Comparison of ENCODE assay signal across 11 mouse cellular contexts in the genomic region with DNA sequence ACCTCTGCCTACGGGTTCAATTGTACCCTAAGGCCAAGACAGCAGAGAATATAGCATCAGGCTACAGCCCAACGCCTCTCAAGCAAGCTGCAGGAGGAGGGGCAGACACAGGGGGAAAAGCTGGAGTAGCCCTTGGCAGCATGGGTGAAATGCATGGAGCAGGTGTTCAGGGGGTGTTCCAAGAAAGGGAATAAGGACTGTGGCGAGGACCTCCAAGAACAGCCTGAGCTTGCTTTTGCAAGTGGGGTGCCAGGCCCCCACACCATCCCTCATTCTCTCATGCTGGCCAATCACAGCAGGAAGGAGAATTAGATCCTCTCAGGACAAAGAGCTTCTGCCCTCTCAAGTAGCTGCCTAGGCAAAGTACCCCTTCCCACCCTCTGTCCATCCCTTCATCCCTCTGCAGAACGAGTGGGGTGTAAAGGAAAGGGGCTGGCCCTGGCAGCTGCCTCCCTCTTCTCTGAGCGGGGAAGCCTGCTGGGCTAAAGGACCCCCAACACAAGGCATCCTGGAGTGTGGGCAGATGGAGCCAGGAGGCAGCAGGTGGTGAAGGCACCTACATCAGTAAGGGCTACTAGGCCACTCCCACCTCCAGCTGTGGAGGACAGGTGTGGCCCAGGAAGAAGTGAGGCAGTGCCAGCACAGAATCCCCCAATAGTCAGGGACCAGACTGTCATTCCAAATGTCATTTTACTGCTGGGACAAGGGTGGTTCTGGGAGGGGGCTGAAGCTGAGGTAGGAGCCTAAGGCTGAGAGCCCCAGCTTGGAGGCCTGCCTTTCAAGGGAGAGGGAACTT. TPM values are rescaled to one million over a fixed set of nuclear protein-coding genes. Genes with fewer than 3 reads are reported as not detected.
DNase-seq lines count a peak whose midpoint lies in the region; ATAC-seq and TF ChIP-seq lines count a peak whose summit lies in the region.
"Had no signal": no experiment of that assay in that cellular context is flagged by ENCODE, and none has a peak within 500 bp of the region (broad histone marks: within the 10 kb centered on the region; RNA-seq: fewer than 3 reads in every experiment).

No protein-coding gene starts in this region.

- H3K4me3 ChIP-seq in gastrocnemius, adult 2 months = no peak overlapping the region
- no peak overlapping the region for H3K4me3 ChIP-seq in hindbrain, embryonic 13.5 days
- H3K4me3 ChIP-seq in midbrain, postnatal 0 days (ENCODE audit: low read depth, low read length) = no peak overlapping the region

- no peaks in the 10 kb centered on the region for H3K9me3 ChIP-seq in hindbrain, embryonic 13.5 days
- H3K9me3 ChIP-seq in midbrain, postnatal 0 days (ENCODE audit: low read length) = no peaks in the 10 kb centered on the region

- no peak for ATAC-seq in hindbrain, embryonic 13.5 days (ENCODE audit: low FRiP score)
- ATAC-seq in midbrain, postnatal 0 days (ENCODE audit: low FRiP score) = no peak

- peaks cover 50% of the 10 kb centered on the region for H3K36me3 ChIP-seq in hindbrain, embryonic 13.5 days
- peaks cover 39% of the 10 kb centered on the region for H3K36me3 ChIP-seq in midbrain, postnatal 0 days (ENCODE audit: insufficient read depth, low read length)

- peak; percentile 7 for DNase-seq in gastrocnemius, adult 2 months
- DNase-seq in gastrocnemius, postnatal 36 days = no peak
- peak; percentile 21 to 35 for DNase-seq in right cerebral cortex, postnatal 10 days (ENCODE audit: low spot score in 2 of 2)
- no peak for DNase-seq in right cerebral cortex, postnatal 4 days
- DNase-seq in midbrain, postnatal 0 days (ENCODE audit: low spot score) = peak; percentile 66
- no peak for DNase-seq in urinary bladder, adult 2 months (ENCODE audit: low spot score)
- no peak for DNase-seq in heart, postnatal 36 days
- DNase-seq: kidney, adult 8-10 months; thymus, postnatal 36 days had no signal

- WGBS in hindbrain, embryonic 13.5 days = 50% methylated on average over 5 of the region's 5 CpGs
- 36% methylated on average over 5 of the region's 5 CpGs for whole genome bisulfite sequencing in midbrain, postnatal 0 days

- peak overlapping the region; percentile 26; the same call in 1 of the 2 replicates for H3K9ac ChIP-seq in hindbrain, embryonic 13.5 days
- H3K9ac ChIP-seq in midbrain, postnatal 0 days (replicated peaks; ENCODE audit: low read length, poor library complexity, severe bottlenecking) = no peak overlapping the region

- H3K4me2 ChIP-seq in hindbrain, embryonic 13.5 days = no peak overlapping the region
- no peak overlapping the region for H3K4me2 ChIP-seq in midbrain, postnatal 0 days (ENCODE audit: low read depth, low read length, poor library complexity, severe bottlenecking)

- H3K4me1 ChIP-seq in hindbrain, embryonic 13.5 days (replicated peaks) = peaks cover 43% of the 10 kb centered on the region
- H3K4me1 ChIP-seq in midbrain, postnatal 0 days (ENCODE audit: insufficient read depth, low read length) = peaks cover 6% of the 10 kb centered on the region; the same call in 1 of the 2 replicates

- no peak overlapping the region for H3K27ac ChIP-seq in gastrocnemius, adult 2 months
- peak overlapping the region; percentile 48 for H3K27ac ChIP-seq in hindbrain, embryonic 13.5 days
- no peak overlapping the region for H3K27ac ChIP-seq in midbrain, postnatal 0 days (ENCODE audit: low read depth, low read length)

- intact Hi-C loops in gastrocnemius, adult 2 months (cut with DNase I) = no loop called here
- intact Hi-C loops in gastrocnemius, postnatal 36 days (cut with DNase I) = no loop called here
- intact Hi-C loops in heart, postnatal 36 days (cut with DNase I) = no loop called here

- no peak for TF ChIP-seq CTCF in gastrocnemius, adult 2 months (IDR thresholded peaks at IDR 0.05)
- TF ChIP-seq CTCF in midbrain, postnatal 0 days (IDR thresholded peaks at IDR 0.05) = no peak

- H3K27me3 ChIP-seq in hindbrain, embryonic 13.5 days = no peaks in the 10 kb centered on the region
- H3K27me3 ChIP-seq in midbrain, postnatal 0 days (ENCODE audit: insufficient read depth, low read length) = no peaks in the 10 kb centered on the region

RNA-seq across cellular contexts. Expression of gene Plxnb2, which starts 3.8 kb away (rescaled TPM):
- 1 to 10 TPM; 8.3 to 8.7 TPM for total RNA-seq in gastrocnemius, adult 2 months (2021)
- 1 to 10 TPM; 8.9 to 9.6 TPM for total RNA-seq in gastrocnemius, postnatal 36 days (2021)
- 99.2 and 104 TPM in 2 replicates for polyA plus RNA-seq in hindbrain, embryonic 13.5 days (2015; fragmentation: Nextera tagmentation; extraction: Ambion mirVana)
- 153 and 199 TPM in 2 replicates for total RNA-seq in midbrain, postnatal 0 days (2014; rRNA removed)
- 46.8 and 50.4 TPM in 2 replicates for polyA plus RNA-seq in midbrain, postnatal 0 days (2015; fragmentation: Nextera tagmentation; extraction: Ambion mirVana)
- 171 and 187 TPM in 2 replicates for polyA plus RNA-seq in urinary bladder, adult 2 months (2012; rRNA removed)
- total RNA-seq in heart, postnatal 36 days (2021) = 100 to 1,000 TPM in 1 of 2 experiments, 10 to 100 TPM in 1; 92.4 to 100 TPM

RNA-seq across cellular contexts. Expression of gene Dennd6b, which starts 12.0 kb away (rescaled TPM):
- total RNA-seq in gastrocnemius, adult 2 months (2021) = 10 to 100 TPM in 1 of 2 experiments, 1 to 10 TPM in 1; 8.9 to 10.9 TPM
- total RNA-seq in gastrocnemius, postnatal 36 days (2021) = 1 to 10 TPM; 7.6 to 9.0 TPM
- polyA plus RNA-seq in hindbrain, embryonic 13.5 days (2015; fragmentation: Nextera tagmentation; extraction: Ambion mirVana) = 75.1 and 86.5 TPM in 2 replicates
- total RNA-seq in midbrain, postnatal 0 days (2014; rRNA removed) = 98.8 and 115 TPM in 2 replicates
- 88.2 and 88.3 TPM in 2 replicates for polyA plus RNA-seq in midbrain, postnatal 0 days (2015; fragmentation: Nextera tagmentation; extraction: Ambion mirVana)
- 16.0 and 23.8 TPM in 2 replicates for polyA plus RNA-seq in urinary bladder, adult 2 months (2012; rRNA removed)
- 10 to 100 TPM in 1 of 2 experiments, 1 to 10 TPM in 1; 8.9 to 10.5 TPM for total RNA-seq in heart, postnatal 36 days (2021)

RNA-seq across cellular contexts. Expression of gene Ppp6r2, which starts 27.0 kb away (rescaled TPM):
- total RNA-seq in gastrocnemius, adult 2 months (2021) = 10 to 100 TPM; 90.7 to 94.1 TPM
- total RNA-seq in gastrocnemius, postnatal 36 days (2021) = 10 to 100 TPM; 81.0 to 85.9 TPM
- 82.8 and 87.3 TPM in 2 replicates for polyA plus RNA-seq in hindbrain, embryonic 13.5 days (2015; fragmentation: Nextera tagmentation; extraction: Ambion mirVana)
- total RNA-seq in midbrain, postnatal 0 days (2014; rRNA removed) = 225 and 315 TPM in 2 replicates
- polyA plus RNA-seq in midbrain, postnatal 0 days (2015; fragmentation: Nextera tagmentation; extraction: Ambion mirVana) = 76.5 and 87.1 TPM in 2 replicates
- 29.1 and 41.4 TPM in 2 replicates for polyA plus RNA-seq in urinary bladder, adult 2 months (2012; rRNA removed)
- total RNA-seq in heart, postnatal 36 days (2021) = 10 to 100 TPM; 70.5 to 72.5 TPM

RNA-seq across cellular contexts. Expression of gene Mapk11, which starts 34.9 kb away (rescaled TPM):
- 1 to 10 TPM; 1.0 to 1.1 TPM for total RNA-seq in gastrocnemius, adult 2 months (2021)
- total RNA-seq in gastrocnemius, postnatal 36 days (2021) = 1 to 10 TPM in 1 of 2 experiments, under 1 TPM in 1; 0.79 to 1.1 TPM
- polyA plus RNA-seq in hindbrain, embryonic 13.5 days (2015; fragmentation: Nextera tagmentation; extraction: Ambion mirVana) = 36.1 and 36.5 TPM in 2 replicates
- total RNA-seq in midbrain, postnatal 0 days (2014; rRNA removed) = 26.9 and 34.8 TPM in 2 replicates
- polyA plus RNA-seq in midbrain, postnatal 0 days (2015; fragmentation: Nextera tagmentation; extraction: Ambion mirVana) = 18.9 and 19.3 TPM in 2 replicates
- 6.6 and 7.5 TPM in 2 replicates for polyA plus RNA-seq in urinary bladder, adult 2 months (2012; rRNA removed)
- 1 to 10 TPM; 1.7 to 2.0 TPM for total RNA-seq in heart, postnatal 36 days (2021)

RNA-seq across cellular contexts. Expression of gene Mapk12, which starts 43.8 kb away (rescaled TPM):
- total RNA-seq in gastrocnemius, adult 2 months (2021) = 100 to 1,000 TPM; 128 TPM
- total RNA-seq in gastrocnemius, postnatal 36 days (2021) = 100 to 1,000 TPM; 131 to 136 TPM
- polyA plus RNA-seq in hindbrain, embryonic 13.5 days (2015; fragmentation: Nextera tagmentation; extraction: Ambion mirVana) = 5.9 and 7.1 TPM in 2 replicates
- 1.5 and 4.7 TPM in 2 replicates for total RNA-seq in midbrain, postnatal 0 days (2014; rRNA removed)
- 2.0 and 3.2 TPM in 2 replicates for polyA plus RNA-seq in midbrain, postnatal 0 days (2015; fragmentation: Nextera tagmentation; extraction: Ambion mirVana)
- polyA plus RNA-seq in urinary bladder, adult 2 months (2012; rRNA removed) = 44.5 and 49.8 TPM in 2 replicates
- 10 to 100 TPM; 21.5 to 23.7 TPM for total RNA-seq in heart, postnatal 36 days (2021)
- polyA plus RNA-seq: G1E had no signal

Comparison
In these comparisons a context has a peak if more than half of its experiments do, and no peak if none do; other contexts are left out.
1. DNase-seq: peak in gastrocnemius, adult 2 months (single experiment), right cerebral cortex, postnatal 10 days (2 of 2) and midbrain, postnatal 0 days (single experiment); none in gastrocnemius, postnatal 36 days (0 of 2), right cerebral cortex, postnatal 4 days (single experiment), urinary bladder, adult 2 months (single experiment) and heart, postnatal 36 days (0 of 2).
2. RNA of gene Plxnb2, which starts 3.8 kb away (total RNA-seq): 153 to 199 TPM in midbrain, postnatal 0 days and 92.4 to 100 TPM in heart, postnatal 36 days; 8.9 to 9.6 TPM in gastrocnemius, postnatal 36 days and 8.3 to 8.7 TPM in gastrocnemius, adult 2 months; every median in the first group is over 4 times any median in the second.